Mouse (Mus musculus) naive thymus-derived CD4-positive, alpha-beta T cell, adult 2 months (primary cell): ENCODE data around the gene Pbx2.
"Not testable (repeated sequence)": the region's sequence is repeated elsewhere in the genome, so short reads cannot be mapped to it uniquely, and the experiment has no call there.

ENCODE experiments used
- DNase-seq: peaks from one replicate; pipeline ENCODE4 v3.0.0-alpha.2; 2011; ENCODE audit warnings: low read depth

Gene Pbx2

DNA sequence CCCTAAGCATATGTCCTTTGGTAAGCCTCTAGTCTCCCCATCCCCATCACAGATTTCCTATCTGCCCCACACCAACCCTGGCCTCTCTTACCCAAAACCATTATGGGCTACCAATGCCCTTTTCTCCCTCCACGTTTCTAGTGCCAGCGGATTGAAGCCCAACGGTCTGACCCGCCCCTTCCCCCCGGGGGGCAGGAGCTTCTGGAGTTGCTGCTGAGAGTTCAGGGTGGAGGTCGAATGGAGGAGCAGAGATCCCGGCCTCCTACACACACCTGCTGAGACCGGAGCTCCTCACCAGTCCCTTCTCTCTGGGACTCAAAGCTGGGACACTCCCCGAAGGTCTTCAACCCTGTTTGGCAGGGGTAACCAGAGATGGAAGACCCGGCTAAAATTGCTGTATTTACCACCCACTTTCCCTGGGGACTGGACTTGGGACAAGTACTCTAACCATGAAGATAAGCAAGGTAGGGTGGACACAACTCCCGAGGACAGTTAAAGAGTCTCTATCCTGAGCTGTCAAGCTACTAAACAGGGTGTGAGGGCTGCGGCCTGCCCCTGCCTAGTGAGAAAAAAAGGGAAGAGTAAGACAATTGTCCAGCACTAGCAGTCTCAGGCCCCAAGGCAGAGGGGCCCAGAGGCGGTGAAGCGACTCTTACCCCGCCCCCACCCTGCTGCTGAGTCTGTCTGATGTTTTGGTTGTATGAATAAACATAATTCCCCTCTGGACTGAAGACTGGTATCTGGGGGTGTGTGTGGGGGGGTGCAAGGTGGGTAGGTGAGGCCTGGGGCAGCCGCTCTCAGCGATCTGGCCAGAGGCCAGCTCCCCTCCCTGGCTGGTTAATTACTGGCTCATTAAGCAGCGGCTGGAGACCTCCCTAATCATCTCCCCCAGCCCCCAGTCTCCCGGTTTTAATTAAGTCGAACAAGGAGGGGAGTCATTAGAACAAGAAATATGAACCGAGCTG, at the start of gene Pbx2:
Gene Pbx2 (plus strand): TSS at position 238 of the 965 bp plus-strand sequence.
- DNase-seq = peak; percentile 47

- DNase-seq = not testable (repeated sequence)
Measured at GRCm38 (mm10) chr17:34543567-34543966, 47.5 kb upstream of the Pbx2 start.

DNA sequence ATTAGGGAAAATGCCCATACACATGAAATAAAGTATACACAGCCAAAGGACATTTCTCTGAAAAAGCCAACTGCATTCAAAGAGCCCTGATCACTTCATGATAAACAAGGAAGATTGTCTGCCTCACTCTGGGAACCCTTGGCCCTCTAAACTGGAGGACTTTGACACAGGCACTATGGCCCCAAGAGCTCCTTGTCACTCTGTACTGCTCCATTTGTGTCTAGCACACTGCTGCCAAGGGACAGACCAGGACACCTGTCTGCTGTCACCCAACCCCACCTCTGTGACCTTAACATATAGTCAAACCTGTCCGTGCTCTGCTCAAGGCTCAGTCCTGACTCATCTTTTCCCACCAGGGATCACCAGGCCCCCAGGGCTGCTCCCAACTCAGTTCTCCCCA, 44.3 kb upstream of the Pbx2 start:
- no peak for DNase-seq

DNA sequence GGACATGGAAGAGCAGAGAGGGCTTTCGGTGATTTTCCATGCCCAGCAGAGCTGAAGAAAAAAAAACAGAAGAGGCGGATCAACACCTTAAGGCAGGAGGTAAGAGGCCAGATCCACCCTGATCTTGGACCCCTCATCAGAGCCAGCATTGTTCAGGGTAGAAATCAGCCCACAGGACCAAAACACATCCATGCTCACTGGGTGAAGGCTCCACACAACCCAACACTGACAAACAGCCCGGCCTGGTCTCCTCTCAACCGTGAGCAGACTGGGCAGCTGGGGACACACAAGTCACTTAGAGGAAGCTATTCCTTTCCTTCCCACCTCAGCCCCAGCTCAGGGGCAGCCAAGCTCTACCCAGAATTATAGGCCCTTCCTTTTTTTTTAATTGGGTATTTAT, 43.5 kb upstream of the Pbx2 start:
- no peak for DNase-seq

GRCm38 (mm10) chr17:34549156-34549555, 41.9 kb upstream of the Pbx2 start:
- DNase-seq = no peak

GRCm38 (mm10) chr17:34549843-34550242, 41.2 kb upstream of the Pbx2 start:
- no peak for DNase-seq

- peak; percentile 84 for DNase-seq
Measured at GRCm38 (mm10) chr17:34555483-34555882, 35.6 kb upstream of the Pbx2 start.

- no peak for DNase-seq
Measured at GRCm38 (mm10) chr17:34556406-34556805, 34.7 kb upstream of the Pbx2 start.

DNA sequence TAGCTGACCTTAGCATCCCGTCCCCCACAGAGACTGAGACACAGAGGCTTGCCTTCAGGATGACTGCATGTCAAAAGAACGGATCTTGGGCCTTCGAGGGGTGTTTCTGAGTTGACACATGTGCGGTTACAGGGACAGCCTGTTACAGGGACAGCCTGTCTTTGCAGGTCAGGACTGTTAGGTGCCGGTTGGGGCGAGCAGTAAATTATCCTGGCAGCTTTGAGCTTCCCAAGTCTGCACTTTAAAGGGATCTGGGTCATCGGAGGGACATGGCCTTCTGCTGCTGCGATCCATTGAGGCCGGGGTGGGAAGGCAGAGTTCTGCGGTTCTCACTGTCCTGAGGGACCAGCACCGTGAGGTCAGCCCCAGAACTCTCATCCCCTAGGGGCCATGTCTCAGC, 33.7 kb upstream of the Pbx2 start:
- DNase-seq = no peak

DNA sequence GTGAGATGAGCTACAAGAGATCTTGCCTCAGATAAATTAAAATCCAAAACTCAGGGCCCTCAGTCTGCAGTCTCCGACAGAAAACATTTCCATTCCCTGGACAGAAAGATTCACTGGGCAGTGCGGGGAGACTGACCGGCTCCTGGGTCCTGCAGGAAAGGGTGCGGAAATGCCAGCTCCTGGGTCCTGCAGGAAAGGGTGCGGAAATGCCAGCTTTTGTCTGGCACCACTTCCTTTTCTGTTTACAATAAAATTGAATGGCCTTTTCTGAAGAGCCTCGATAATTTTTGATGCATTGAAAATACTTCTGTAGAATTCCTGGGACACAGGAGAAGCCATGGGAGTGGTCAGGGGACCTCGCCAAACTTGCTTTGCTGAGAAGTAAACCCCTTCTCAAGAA, 31.9 kb upstream of the Pbx2 start:
- DNase-seq = no peak

GRCm38 (mm10) chr17:34559895-34560294, 31.2 kb upstream of the Pbx2 start:
- peak; percentile 40 for DNase-seq

GRCm38 (mm10) chr17:34560438-34560837, 30.6 kb upstream of the Pbx2 start:
- no peak for DNase-seq

GRCm38 (mm10) chr17:34561200-34561599, 29.9 kb upstream of the Pbx2 start:
- DNase-seq = peak; percentile 39

DNA sequence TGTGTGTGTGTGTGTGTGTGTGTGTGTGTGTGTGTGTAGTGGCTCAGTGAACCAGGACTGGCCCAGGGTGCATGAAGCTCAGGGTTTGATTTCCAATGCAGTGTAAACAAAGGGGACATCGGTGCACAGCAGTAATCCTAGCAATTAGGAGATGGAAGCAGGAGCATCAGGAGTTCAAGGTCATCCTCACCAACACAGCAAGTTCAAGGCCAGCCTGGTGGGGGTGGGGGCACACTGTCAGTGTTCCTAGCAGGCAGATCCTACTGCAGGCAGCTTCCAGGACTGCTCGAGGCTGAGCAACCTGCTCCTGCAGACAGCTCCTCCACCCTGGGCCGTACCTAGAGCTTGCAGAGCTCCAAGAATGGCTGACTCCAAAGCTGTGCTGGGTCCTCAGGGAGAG, 28.5 kb upstream of the Pbx2 start:
- DNase-seq = no peak

DNA sequence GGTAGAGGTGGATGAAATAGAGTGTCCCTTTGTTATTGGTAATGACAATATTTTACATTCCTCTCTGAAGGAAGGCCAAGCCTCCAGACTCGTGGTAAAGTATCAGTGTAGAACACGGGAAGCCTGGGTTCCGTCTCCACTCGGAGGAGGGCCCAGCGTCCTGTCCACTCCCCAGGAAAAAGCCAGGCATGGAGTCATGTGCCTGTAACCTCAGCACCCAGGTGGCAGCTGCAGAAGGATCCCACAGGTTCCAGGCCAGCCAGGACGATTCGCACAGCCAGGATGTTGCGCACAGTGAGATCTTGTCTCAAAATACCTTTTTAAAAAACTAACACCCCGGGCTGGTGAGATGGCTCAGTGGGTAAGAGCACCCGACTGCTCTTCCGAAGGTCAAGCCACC, 27.7 kb upstream of the Pbx2 start:
- no peak for DNase-seq

GRCm38 (mm10) chr17:34564003-34564421, 27.1 kb upstream of the Pbx2 start, which contains the start of gene Notch4:
Notch4 (plus strand) TSS chr17:34564268.
- DNase-seq = no peak

DNA sequence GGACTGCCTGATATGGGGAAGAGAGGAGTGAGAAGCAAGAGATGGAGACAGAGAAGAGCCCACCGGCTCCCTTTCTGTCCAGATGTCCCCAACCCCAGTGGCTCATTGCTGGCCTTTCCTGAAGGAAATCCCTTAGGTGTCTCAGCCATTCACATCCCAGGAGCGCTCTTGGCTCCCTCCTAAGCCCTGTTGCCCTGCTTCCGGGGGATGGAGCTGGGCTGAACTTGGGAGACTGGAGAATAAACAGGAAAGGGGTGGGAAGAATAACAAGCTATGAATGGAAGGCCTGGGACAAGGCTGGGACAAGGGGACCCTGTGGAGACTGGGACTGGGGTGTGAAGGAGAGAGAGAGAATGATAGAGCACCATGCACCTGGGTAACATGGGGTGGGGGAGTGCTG, 26.3 kb upstream of the Pbx2 start:
- DNase-seq = no peak

- no peak for DNase-seq
Measured at GRCm38 (mm10) chr17:34567311-34567710, 23.8 kb upstream of the Pbx2 start.

- DNase-seq = no peak
Measured at GRCm38 (mm10) chr17:34568421-34568820, 22.6 kb upstream of the Pbx2 start.

DNA sequence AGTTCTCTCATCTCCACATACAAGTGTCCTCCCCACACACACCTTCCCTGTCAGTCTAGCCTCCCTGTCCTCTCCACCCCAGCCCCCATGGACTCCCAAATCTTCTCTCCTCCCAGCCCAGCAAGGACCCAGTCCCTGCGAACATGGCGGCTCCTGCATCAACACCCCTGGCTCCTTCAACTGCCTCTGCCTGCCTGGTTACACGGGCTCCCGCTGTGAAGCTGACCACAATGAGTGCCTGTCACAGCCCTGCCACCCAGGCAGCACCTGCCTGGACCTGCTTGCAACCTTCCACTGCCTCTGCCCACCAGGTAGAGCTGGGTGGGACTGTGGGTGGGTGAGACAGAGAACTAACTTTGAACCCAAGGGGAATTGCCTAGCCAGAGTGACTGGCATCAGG, 21.1 kb upstream of the Pbx2 start:
- DNase-seq = no peak

GRCm38 (mm10) chr17:34571875-34572274, 19.2 kb upstream of the Pbx2 start:
- DNase-seq = peak; percentile 61

DNA sequence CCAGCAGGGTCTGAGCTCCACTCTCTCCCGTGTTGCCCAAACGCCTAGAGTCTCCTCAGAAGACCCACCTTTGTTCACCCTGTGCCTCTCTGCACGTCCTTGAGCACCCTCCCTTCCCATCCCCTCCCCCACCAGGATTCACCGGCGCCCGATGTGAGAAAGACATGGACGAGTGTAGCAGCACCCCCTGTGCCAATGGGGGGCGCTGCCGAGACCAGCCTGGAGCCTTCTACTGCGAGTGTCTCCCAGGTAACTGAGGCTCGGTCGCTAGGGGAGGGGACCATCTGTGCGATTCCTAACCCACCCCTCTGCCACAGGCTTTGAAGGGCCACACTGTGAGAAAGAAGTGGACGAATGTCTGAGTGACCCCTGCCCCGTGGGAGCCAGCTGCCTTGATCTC, 18.7 kb upstream of the Pbx2 start:
- DNase-seq = no peak

- no peak for DNase-seq
Measured at GRCm38 (mm10) chr17:34576577-34576976, 14.5 kb upstream of the Pbx2 start.

- DNase-seq = no peak
Measured at GRCm38 (mm10) chr17:34578070-34578469, 13.0 kb upstream of the Pbx2 start.
